Mouse (Mus musculus) thymus, postnatal 10 days (tissue): ENCODE measurements around the gene Itln1.
"Not testable (repeated sequence)": the region's sequence is repeated elsewhere in the genome, so short reads cannot be mapped to it uniquely, and the experiment has no call there.

Source experiments
- DNase-seq, 2 experiments: peaks; one replicate each; pipeline ENCODE4 v3.0.0; 2021; ENCODE audit warnings: low spot score in 2 of 2

Gene Itln1

DNA sequence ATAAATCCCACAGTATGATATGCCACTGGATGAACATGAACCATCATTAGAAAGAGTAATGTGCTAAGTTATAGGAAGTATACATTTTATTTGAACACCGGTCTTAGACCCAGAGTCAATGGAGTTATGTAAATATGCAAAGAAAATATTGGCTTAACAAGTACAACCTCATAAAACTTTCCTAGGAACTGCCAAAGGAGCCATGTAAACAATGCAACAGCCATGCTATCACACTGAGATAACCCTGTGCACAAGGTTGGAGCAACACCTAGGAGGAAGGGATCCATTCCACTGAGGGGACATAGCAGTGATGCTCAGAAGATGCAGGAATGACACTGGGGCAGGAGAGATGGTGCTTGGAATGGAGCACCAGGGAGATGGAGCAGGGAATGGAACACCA is 21.3 kb downstream of the Itln1 start:
- no peak for DNase-seq

DNA sequence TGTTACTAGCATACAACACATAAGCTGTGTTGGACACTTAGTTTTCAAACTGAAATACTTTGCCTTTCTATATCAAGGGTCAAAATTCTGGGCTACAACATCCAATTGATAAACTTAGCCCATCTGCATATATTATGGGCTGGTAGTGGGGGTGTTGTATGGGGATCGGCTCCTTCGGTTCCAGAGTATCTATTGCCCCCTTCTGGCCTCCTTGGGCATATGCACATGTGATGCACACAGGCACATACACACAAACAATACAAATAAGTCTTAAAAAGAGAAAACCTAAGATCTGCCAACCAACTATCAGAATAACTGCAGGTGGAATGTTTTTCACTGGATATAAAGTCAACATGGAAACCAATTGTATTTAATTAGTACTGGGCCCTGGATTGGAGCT is 21.9 kb downstream of the Itln1 start:
- DNase-seq, result no peak

DNA sequence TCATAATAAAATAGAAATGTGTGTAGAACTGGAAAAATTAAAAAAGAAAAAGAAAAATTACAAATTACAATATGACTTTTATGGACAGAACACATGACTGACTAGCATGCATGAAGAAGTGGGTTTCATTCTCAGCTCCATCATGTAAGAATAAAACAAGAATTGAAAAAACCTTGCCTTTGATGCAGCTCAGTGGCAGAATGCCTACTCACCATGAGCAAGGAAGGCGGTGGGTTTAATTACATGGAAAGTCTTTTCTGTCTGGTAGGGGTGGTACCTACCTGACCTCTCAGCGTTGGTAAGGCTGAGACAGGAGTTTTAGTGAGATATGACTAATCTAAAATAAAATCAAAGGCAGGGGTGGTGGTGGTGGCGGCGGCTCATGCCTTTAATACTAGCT is 30.5 kb downstream of the Itln1 start:
- no peak for DNase-seq

DNA sequence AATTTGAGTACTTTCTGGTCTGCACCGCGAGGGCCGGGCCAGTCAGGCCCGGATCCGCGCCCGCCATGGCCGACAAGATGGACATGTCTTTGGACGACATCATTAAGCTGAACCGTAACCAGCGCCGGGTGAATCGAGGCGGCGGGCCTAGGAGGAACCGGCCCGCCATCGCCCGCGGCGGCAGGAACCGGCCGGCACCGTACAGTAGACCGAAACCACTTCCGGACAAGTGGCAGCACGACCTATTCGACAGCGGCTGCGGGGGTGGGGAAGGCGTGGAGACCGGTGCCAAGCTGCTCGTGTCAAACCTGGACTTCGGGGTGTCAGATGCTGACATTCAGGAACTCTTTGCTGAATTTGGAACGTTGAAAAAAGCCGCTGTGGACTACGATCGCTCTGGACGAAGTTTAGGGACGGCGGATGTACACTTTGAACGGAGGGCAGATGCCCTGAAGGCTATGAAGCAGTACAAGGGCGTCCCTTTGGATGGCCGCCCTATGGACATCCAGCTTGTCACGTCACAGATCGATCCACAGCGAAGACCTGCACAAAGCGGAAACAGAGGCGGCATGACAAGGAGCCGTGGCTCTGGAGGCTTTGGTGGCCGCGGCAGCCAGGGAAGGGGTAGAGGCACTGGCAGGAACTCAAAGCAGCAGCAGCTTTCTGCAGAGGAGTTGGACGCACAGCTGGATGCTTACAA is 31.4 kb downstream of the Itln1 start:
- DNase-seq, result peak; percentile 54 to 59

DNA sequence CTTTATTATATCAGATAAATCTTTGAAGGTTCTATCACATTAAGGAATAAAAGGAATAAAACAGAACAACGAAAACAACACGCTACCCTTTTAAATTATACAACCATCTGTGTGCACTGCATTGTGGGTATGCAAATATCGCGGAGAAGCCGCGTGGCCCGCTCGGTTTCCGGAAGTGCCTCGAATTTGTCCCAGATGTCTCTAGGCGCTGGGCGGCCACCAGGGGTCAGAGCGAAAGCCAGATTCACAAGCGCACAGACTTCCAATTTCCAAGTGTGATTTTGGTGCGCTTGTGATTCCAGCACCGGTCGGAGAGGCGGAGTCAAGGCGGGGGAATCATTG is 31.9 kb downstream of the Itln1 start, which contains the start of gene Alyref2:
Gene Alyref2, plus strand, starts transcription at position 229 of the 342 bp plus-strand sequence.
- DNase-seq, result peak; percentile 88 to 95

DNA sequence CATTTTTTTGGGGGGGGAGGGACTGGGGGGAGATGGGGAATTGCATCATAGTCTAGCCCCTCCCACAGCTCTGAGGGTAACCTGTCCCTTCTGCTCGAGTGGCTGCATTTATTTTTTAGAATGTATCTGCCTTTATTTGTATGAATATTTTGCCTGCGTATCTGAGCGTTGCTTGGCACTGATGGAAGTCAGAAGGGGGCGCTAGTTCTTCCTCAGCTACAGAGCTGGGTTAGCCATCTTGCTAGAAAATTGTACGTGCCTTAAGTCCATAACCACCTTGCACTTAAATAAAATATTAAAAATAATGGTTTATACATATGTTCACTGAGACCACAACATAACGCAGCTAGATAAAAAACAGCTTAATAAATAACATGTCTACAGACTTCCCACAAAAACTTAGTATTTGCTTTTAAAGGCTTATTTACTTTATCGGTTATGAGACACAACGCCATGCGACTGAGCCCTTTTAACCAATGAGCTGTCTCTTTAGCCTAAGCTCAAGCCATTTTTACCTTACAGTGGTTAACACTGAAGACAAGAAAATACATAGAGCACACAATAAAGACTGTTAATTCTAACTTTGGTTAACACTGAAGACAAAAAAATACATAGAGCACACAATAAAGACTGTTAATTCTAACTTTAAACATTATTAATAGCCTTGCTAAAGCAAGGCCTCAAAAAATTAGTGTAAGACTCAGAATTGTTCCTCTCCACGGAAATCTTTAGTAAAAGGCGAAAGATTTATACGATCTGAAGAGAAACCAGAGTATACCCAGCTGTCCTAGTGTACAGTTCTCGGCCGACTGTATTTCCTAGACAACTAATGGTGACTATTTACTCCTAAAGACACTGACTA is 32.5 kb downstream of the Itln1 start:
- peak; percentile 37 to 68 for DNase-seq

DNA sequence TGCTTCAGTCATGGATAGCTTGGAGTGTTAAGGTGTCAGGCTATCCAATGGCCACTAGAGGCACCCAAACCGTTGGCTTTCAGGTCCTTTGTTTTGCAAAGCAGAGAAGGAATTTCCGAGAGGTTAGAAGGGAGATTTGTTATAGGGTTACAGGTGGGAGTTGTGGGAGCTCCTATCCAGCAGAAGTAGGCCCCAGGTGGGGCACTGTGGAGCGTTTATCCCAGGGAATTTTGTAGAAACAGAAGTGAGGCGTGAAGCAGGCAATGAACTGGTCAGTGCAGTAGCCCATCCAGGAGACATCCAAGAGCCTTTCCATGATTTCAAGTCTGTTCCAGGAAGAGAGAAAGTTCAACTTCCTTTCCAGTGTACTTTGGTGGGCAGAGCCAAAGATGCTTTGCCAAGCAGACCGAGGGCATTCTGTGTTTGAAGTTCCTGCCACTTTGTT is 33.4 kb downstream of the Itln1 start:
- DNase-seq, result peak in 1 of 2 experiments; percentile 15

DNA sequence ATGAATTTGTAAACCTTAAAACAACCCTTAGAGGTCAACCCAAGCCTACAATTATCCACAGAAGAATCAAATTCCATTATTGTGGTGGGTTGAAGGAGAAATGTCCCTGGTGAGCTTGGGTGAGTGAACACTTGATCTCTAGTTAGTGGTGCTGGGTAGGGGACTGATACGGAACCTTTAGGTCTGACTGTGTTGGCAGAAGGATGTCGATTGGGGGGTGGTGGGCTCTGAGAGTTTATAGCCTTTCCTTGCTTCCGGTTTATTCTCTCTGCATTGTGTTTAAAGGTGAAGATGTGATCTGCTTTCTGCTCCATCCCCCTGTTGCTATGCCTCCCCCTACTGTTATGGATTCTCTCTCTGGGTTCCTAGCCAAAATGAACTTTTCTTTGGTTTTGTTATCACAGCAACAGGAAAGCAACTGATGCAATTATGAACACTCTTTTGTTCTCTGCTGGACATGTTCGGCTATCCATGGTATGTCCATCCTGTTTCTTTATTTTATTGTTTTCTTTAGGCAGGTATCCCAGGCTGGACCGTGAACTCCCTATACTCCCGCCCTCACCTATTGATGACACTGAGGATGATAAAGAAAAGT is 34.0 kb downstream of the Itln1 start:
- DNase-seq, result no peak

DNA sequence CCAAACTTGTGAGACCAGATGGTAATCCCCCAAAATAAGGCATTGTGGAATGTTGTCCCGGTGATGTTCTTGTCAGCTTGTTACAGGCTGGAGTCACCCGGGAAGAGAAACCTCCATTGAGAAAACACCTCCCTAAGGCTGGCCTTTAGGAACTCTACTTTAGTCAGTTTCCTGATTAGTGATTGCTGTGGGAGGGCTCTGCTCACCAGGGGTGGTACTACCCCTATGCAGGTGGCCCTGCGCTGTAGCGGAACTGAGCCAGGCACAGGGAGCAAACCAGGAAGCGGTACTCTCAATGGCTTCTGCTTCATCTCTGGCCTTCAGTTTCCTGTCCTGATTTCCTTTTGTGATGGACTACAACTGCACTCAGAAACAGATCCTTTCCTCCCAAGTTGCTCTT is 35.2 kb downstream of the Itln1 start:
- DNase-seq, result no peak

DNA sequence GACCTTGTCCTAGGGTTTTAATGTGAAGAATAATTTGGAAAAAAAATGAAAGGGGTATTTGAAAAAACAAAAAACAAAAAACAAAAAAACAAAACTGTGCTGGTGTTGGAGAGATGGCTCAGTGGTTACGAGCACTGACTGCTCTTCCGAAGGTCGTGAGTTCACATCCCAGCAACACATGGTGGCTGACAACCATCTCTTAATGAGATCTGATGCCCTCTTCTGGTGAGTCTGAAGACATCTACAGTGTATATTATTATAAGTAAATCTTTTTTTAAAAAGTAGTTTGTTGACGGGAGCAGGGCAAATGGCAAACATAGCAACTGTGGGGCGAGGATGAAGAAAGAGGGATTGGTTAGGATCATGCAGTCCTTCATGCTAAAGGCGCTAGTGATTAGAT is 39.7 kb downstream of the Itln1 start:
- DNase-seq, result no peak

DNA sequence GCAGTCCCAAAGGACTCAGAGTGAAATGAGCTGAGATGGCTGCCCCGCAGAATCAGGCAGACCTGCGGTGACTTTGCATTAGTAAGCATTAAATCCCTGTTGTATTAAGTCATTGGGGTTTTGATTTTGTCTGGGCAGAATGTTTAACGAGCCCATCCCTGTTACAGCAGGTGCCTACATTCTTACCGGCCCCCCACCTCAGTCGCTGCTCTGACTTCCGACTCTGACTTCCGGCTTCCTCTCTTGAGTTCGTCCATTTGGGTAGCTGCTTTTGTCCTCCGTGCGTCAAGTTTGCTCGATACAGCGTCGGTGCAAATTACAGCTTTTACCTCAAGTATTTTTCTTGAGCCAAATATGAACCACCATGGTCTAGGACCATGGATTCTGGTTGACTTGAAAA is 40.9 kb downstream of the Itln1 start:
- no peak for DNase-seq

DNA sequence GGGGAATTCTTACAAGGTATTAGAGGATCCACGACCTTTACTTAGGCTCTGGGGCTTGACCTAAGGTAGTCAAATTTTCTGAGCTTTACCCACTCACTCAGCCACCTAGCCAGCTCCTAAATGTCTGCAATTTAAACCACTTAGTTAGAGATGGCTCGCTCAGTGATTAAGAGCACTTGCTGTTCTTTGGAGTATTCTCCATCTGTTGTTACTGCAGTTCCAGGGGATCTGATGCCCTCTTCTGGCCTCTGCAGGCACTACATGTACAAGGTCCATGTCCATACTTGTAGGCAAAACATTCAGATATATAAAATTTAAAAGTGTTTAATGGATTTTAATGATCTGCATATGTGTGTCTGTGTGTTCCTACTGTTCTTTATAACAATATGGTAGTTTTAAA is 56.1 kb downstream of the Itln1 start:
- DNase-seq, result peak; percentile 25 to 52

DNA sequence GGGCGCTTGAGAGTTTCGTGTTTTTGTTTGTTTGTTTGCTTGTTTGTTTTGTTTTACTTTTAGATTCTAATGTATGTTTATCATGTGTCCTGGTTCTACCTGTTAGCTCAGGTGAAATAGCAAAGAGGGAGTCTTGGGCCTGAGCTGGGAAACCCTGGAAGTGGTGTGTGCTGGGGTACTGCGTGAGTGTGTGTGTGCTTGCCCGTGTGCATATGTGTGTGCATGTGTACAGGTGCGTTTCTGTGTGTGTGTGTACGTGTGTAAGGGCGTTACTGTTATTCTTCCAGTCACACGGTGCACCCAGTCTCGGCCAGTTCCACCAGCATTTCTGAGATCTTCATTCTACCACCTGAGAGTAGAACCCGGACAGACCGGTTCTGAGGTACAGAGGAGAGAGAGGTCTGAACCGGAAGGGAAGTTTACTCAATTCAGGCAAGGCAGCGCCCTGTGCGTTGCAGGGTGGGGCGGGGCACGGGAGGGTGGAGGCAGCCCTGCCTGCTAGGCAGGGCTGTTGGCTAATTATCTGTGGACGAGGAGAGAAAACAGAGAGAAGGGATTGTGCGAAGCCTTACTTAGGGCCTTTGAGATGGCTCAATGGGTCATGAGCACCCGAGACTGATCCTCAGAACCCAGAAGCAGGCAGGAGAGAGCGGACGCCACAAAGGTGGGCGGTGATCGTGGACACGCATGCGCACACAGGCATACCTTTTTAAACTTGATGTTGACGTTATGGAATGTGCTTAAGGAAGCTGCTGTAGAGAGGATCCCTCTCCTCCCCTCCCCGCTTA is 57.1 kb downstream of the Itln1 start:
- DNase-seq, result peak; percentile 10 to 14

DNA sequence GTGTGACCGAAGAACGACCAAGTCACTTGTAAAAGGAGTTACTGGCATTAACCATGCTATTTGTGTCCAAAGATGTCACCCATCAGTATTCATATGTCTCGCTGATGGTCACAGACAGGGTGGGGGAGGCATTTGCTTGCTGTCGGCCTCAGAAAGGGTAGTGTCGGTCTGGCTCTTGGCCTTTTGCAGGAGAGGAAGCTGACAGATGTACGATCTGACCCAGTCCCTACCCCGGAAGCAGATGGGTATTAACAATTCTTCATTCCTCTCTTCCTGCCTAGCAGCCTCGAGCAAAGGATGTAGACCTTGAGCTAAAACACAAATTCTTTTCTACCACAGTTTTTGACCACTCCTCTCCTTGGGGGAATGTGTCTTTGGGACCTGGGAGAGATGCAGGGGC is 58.0 kb downstream of the Itln1 start:
- no peak for DNase-seq

DNA sequence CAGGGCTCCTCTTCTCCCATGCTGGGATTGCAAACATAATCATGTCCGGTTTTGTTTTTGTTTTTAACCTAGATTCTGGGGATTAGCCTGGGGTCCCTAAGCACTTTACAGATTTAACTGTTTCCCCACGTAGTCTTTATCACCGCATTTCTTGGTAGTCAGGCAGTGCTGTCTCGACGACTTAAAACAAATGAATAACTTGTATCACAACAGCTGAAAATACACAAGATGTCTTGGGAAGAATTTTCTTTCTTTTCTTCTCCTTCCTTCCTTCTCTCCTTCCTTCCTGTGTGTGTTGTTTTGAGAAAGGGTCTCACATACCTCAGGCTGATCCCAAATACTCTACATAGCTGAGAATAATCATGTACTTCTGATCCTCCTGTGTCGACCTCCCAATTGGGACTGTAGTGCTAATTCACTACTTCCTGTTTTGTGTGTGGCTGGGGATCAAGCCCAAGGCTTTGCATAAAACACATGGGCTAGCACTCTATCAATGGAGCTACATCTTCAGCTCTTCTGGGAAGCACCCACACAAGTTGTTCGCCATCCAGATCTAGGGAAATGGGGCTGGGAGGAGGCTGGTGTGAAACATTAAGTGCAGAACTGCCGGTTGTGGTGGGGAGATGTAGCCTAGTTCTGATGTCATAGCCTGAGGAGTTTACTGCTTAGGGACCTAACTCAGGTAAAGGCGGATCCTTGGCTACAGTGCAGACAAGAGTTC is 61.0 kb downstream of the Itln1 start:
- no peak for DNase-seq

DNA sequence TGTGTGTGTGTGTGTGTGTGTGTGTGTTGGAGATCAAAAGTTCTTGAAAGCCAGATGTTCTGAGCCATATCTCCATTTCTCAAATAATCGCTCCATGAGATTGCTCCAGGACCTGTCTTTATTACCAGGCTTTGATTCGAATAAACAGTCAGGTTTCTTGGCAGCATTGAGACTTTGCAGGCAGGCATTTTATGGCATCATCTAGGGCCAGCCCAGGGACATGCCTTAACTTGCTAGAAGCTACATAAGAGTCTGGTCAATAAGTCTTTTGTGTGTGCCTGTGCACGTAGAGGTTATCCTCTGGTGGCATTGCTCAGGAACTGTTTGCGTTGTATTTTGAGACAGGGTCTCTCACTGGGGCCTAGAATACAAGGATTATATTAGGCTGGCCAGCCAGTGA is 61.6 kb downstream of the Itln1 start:
- DNase-seq, result no peak

DNA sequence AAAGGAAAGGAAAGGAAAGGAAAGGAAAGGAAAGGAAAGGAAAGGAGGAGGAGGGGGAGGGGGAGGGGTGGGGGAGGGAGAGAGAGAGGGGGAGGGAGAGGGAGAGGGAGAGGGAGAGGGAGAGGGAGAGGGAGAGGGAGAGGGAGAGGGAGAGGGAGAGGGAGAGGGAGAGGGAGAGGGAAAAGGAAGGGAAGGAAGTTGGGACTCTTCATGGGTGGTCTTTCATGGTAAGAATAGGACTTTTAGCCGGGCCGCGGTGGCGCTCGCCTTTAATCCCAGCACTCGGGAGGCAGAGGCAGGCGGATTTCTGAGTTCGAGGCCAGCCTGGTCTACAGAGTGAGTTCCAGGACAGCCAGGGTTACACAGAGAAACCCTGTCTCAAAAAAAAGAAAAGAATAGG is 63.2 kb downstream of the Itln1 start:
- DNase-seq, result not testable (repeated sequence)

DNA sequence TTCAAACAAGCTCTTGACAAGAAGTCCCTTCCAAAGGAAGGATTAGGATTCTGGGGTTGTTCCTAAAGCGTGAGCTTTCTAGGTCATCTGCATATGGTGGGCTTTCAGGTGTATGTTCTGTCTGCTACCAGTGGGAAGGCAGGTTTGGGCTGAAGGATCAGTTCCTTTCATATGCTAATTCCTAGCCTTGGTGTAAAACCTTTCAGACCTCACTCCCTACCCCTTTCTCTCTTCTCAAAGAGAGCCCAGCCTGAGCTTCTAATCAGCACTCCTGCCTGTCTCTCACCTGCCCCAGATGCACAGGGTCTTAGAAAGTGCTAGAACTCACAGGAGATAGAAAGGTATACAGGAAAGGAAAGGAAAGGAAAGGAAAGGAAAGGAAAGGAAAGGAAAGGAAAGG is 63.6 kb downstream of the Itln1 start:
- DNase-seq, result no peak

DNA sequence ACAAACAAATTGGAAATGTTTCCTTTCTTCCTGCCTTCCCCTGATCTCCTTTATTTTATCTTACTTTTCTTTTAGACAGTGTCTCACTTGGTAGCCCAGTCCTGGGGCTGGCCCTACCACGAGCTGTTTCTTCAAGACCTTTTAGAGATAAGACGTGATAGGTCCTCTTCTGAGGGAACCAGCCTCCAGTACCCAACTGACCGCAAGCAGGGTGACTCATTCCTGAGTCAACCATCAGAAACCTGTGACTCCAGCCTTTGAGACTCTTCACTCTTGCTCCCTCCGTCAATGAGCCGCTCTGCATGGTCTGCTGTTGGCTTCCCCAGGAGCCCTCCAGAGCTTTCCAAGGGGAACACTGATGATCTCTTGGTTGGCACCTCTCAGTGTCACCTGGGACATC is 64.2 kb downstream of the Itln1 start:
- DNase-seq, result no peak

DNA sequence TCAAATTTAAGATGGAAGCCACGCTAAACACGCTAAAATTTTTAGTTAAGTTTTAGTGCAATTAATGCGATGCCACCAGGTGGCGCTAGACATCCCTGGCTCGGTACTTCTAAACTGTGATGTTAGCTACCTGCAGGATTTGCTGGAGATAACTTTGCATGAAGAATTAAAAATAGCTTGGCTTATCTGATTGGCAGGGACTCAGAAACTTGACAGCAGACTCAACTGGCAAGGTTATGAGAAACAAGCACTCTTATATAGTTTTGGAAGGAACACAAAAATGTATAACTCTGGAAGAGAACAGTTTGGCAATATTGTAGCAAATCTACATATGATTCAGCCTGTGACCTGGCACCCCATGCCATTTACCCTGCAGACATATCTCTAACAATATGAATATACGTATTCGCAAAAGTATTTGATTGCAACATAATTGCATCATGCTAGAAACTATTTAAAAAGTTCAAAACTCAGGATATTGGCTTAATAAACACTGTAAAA is 64.7 kb downstream of the Itln1 start:
- peak; percentile 14 to 63 for DNase-seq

DNA sequence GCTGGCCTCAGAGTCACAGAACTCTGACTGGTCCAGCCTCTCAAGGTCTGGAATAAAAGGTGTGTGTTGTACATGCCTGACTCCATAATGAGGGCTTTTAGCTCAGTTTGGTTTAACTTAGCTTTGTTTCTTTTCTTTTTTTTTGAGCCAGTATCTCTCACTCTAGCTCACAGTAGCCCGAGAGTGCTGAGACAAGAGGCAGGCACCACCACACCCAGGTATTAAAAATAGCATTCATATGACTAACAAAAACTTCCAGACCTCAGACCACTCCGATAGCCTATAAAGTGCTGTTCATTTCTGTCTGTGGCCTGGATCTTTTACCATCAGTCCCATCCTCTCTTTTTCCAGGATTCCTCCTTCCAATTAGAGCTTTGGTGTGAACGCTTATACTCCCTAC is 65.4 kb downstream of the Itln1 start:
- DNase-seq, result no peak
